8 mouse cellular contexts compared by ENCODE assay signal in genomic region chr11:116077446-116078204, GRCm38 (mm10). TPM values are rescaled to one million over a fixed set of nuclear protein-coding genes. Genes with fewer than 3 reads are reported as not detected.
A peak's percentile ranks its signal among the peaks of the same experiment; 100 is the strongest.
DNase-seq lines count a peak whose midpoint lies in the region; ATAC-seq and TF ChIP-seq lines count a peak whose summit lies in the region.

Unc13d (minus strand) TSS chr11:116077961.

- no peak within 1 kb of the TSS; the same call in 1 of the 2 replicates for H3K4me3 ChIP-seq in layer of hippocampus, adult 2 months
- H3K4me3 ChIP-seq in hindbrain, embryonic 13.5 days: peak within 1 kb of the TSS; percentile 30
- H3K4me3 ChIP-seq in lung, postnatal 0 days (ENCODE audit: low read depth, low read length): peak within 1 kb of the TSS; percentile 31

- H3K4me2 ChIP-seq in hindbrain, embryonic 13.5 days: peak within 1 kb of the TSS; percentile 54
- peak within 1 kb of the TSS; percentile 61 for H3K4me2 ChIP-seq in lung, postnatal 0 days (replicated peaks; ENCODE audit: low read depth, low read length)

- peak; percentile 42 for ATAC-seq in common myeloid progenitor, adult 5-6 weeks (replicated peaks; ENCODE audit: low read depth, poor library complexity, severe bottlenecking)
- peak; percentile 8; the same call in 1 of the 2 replicates for ATAC-seq in hindbrain, embryonic 13.5 days (ENCODE audit: low FRiP score)
- ATAC-seq in lung, postnatal 0 days: peak; percentile 88

- H3K9ac ChIP-seq in hindbrain, embryonic 13.5 days: peak within 1 kb of the TSS; percentile 72
- H3K9ac ChIP-seq in lung, postnatal 0 days (replicated peaks; ENCODE audit: low read depth): peak within 1 kb of the TSS; percentile 50

- H3K9me3 ChIP-seq in hindbrain, embryonic 13.5 days: no peaks in the 10 kb centered on the region
- H3K9me3 ChIP-seq in lung, postnatal 0 days (ENCODE audit: low read length): no peaks in the 10 kb centered on the region

- H3K4me1 ChIP-seq in hindbrain, embryonic 13.5 days (replicated peaks): peaks cover 24% of the 10 kb centered on the region
- peaks cover 4% of the 10 kb centered on the region; the same call in 1 of the 2 replicates for H3K4me1 ChIP-seq in lung, postnatal 0 days (ENCODE audit: insufficient read depth, low read depth, low read length)

- peak within 1 kb of the TSS; percentile 94 for H3K27ac ChIP-seq in layer of hippocampus, adult 2 months
- H3K27ac ChIP-seq in hindbrain, embryonic 13.5 days: peak within 1 kb of the TSS; percentile 62
- H3K27ac ChIP-seq in lung, postnatal 0 days (ENCODE audit: low read length): peak within 1 kb of the TSS; percentile 92

- peaks cover 40% of the 10 kb centered on the region for H3K36me3 ChIP-seq in hindbrain, embryonic 13.5 days
- peaks cover 20% of the 10 kb centered on the region; the same call in 1 of the 2 replicates for H3K36me3 ChIP-seq in lung, postnatal 0 days (ENCODE audit: insufficient read depth, low read length)

- 66% methylated on average over 22 of the region's 22 CpGs for WGBS in hindbrain, embryonic 13.5 days
- WGBS in lung, postnatal 0 days: 49% methylated on average over 22 of the region's 22 CpGs

- TF ChIP-seq CTCF in layer of hippocampus, adult 2 months (conservative IDR thresholded peaks at IDR 0.05): peak; percentile 44
- peak; percentile 72 for TF ChIP-seq CTCF in lung, postnatal 0 days (IDR thresholded peaks at IDR 0.05)

- H3K27me3 ChIP-seq in hindbrain, embryonic 13.5 days: no peaks in the 10 kb centered on the region
- no peaks in the 10 kb centered on the region for H3K27me3 ChIP-seq in lung, postnatal 0 days (replicated peaks; ENCODE audit: insufficient read depth, low read length)

- TF ChIP-seq EP300 in lung, postnatal 0 days (IDR thresholded peaks at IDR 0.05): peak; percentile 69

- no peak for DNase-seq in layer of hippocampus, adult 2 months (ENCODE audit: low spot score in 2 of 2)
- DNase-seq in layer of hippocampus, adult 9-10 months (ENCODE audit: low spot score): no peak
- peak; percentile 84 for DNase-seq in lung, postnatal 0 days (ENCODE audit: low spot score)
- peak; percentile 61 for DNase-seq in spleen, adult 12 weeks (ENCODE audit: low spot score)
- no peak for DNase-seq in left cerebral cortex, adult 11 months (ENCODE audit: low spot score)
- no peak for DNase-seq in right cerebral cortex, postnatal 4 days

RNA-seq across cellular contexts. Expression of gene Unc13d, which starts in this region (rescaled TPM):
- total RNA-seq in layer of hippocampus, adult 2 months (2021): 1 to 10 TPM; 1.3 to 2.1 TPM
- total RNA-seq in common myeloid progenitor, adult 5-6 weeks (2017): 29.7 and 29.9 TPM in 2 replicates
- 1.5 and 2.0 TPM in 2 replicates for polyA plus RNA-seq in hindbrain, embryonic 13.5 days (2015; fragmentation: Nextera tagmentation; extraction: Ambion mirVana)
- polyA plus RNA-seq in lung, postnatal 0 days (2015; fragmentation: Nextera tagmentation; extraction: Ambion mirVana): 14.9 and 25.3 TPM in 2 replicates

Comparison
In these comparisons a context has a peak if more than half of its experiments do, and no peak if none do; other contexts are left out.
1. DNase-seq: peak in lung, postnatal 0 days (single experiment) and spleen, adult 12 weeks (single experiment); none in layer of hippocampus, adult 2 months (0 of 2), layer of hippocampus, adult 9-10 months (single experiment), left cerebral cortex, adult 11 months (single experiment) and right cerebral cortex, postnatal 4 days (single experiment).
2. ATAC-seq: peak in every context shown above with its lines; median percentile 88 in lung, postnatal 0 days; 42 in common myeloid progenitor, adult 5-6 weeks; 8 in hindbrain, embryonic 13.5 days.
3. Peak in every context shown above with its lines, with median percentiles within 50 percentile points of each other: H3K27ac ChIP-seq.